Mouse (Mus musculus) forebrain, embryonic 16.5 days (tissue): ENCODE results near the gene Hfe2. TPM values are rescaled to one million over a fixed set of nuclear protein-coding genes. Genes with fewer than 3 reads are reported as not detected.
"Not testable (repeated sequence)": the region's sequence is repeated elsewhere in the genome, so short reads cannot be mapped to it uniquely, and the experiment has no call there.

Experiments
- ATAC-seq: fragments of 200-750 bp; cut with Nextera tagmentation; 2 replicates; pipeline ENCODE4 v1.8.0; 2017; ENCODE audit warnings: mild to moderate bottlenecking, moderate library complexity
- H3K27ac ChIP-seq: fragments of 300-500 bp; sonication (generic); 2 replicates; pipeline ENCODE4 v1.5.1; 2014; ENCODE audit warnings: low read length, control low read depth
- H3K27me3 ChIP-seq: fragments of 300-500 bp; sonication (generic); replicated peaks from 2 replicates; pipeline ENCODE4 v1.6.1; 2014; ENCODE audit warnings: low read length; ENCODE audit not compliant: control insufficient read depth, insufficient read depth
- H3K36me3 ChIP-seq: fragments of 300-500 bp; sonication (generic); 2 replicates; pipeline ENCODE4 v1.6.1; 2014; ENCODE audit not compliant: control insufficient read depth, insufficient read depth
- H3K4me1 ChIP-seq: fragments of 300-500 bp; sonication (generic); replicated peaks from 2 replicates; pipeline ENCODE4 v1.6.1; 2014; ENCODE audit warnings: low read length; ENCODE audit not compliant: control insufficient read depth, insufficient read depth
- H3K4me2 ChIP-seq: fragments of 300-500 bp; sonication (generic); 2 replicates; pipeline ENCODE4 v1.6.1; 2014; ENCODE audit warnings: mild to moderate bottlenecking, low read length, control low read depth
- H3K4me3 ChIP-seq: fragments of 300-500 bp; sonication (generic); replicated peaks from 2 replicates; pipeline ENCODE4 v1.5.1; 2014; ENCODE audit warnings: mild to moderate bottlenecking, low read length, control low read depth
- H3K9ac ChIP-seq: fragments of 300-500 bp; sonication (generic); replicated peaks from 2 replicates; pipeline ENCODE4 v1.6.1; 2014; ENCODE audit warnings: low read depth, low read length, control low read depth
- H3K9me3 ChIP-seq: fragments of 300-500 bp; sonication (generic); 2 replicates; pipeline ENCODE4 v1.6.1; 2016; ENCODE audit warnings: low read length; ENCODE audit not compliant: control insufficient read depth
- WGBS: fragments of 180-500 bp; shearing (Covaris S2); extraction: QIAGEN DNeasy Blood & Tissue Kit; methylation state at CpG from one replicate; pipeline ENCODE4 v1.1.7; 2014; 5-methylcytosine and 5-hydroxymethylcytosine counted together
- polyA plus RNA-seq: library from polyadenylated mRNA; unstranded; fragments of >200 nt; fragmentation: Nextera tagmentation; extraction: Ambion mirVana; gene quantifications from 2 replicates; pipeline ENCODE4 v1.2.1, GENCODE M21; 2015

Gene Hfe2
- polyA plus RNA-seq, result 0.66 and 1.1 TPM in 2 replicates

GRCm38 (mm10) chr3:96524914-96525313 is at the start of gene Hfe2:
Gene Hfe2, plus strand, starts transcription at chr3:96525172.
- Histone ChIP-seq H3K4me3 (no peak within 1 kb of the TSS), H3K4me2 (no peak within 1 kb of the TSS), H3K27ac (no peak within 1 kb of the TSS), H3K9me3 (no peaks in the 10 kb centered on the region), H3K27me3 (peaks cover 16% of the 10 kb centered on the region), H3K4me1 (peaks cover 8% of the 10 kb centered on the region), H3K36me3 (no peaks in the 10 kb centered on the region), H3K9ac (no peak within 1 kb of the TSS)
- 85% methylated on average over 4 of the region's 4 CpGs for whole genome bisulfite sequencing
- ATAC-seq, result no peak

DNA sequence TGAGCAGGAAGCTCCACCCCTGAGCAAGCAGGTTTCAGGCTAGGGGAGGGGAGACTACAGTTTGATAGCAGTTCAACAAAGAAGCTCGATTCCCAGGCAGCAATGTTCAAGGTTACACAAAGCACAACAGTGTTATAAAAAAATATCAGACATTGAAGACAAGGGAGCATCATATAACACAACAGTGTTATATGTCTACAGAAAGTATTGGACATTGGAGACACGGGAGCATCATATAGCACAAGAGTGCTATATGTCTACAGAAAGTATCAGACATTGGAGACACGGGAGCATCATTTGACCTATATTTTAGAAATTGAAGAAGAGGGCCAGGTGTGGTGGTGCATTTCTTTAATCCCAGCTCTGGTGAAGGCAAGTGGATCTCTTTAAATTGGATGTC is 47.9 kb upstream of the Hfe2 start:
- Histone ChIP-seq H3K4me2 (no peak overlapping the region), H3K4me1 (peaks cover 7% of the 10 kb centered on the region), H3K9ac (no peak overlapping the region), H3K27ac (no peak overlapping the region), H3K27me3 (peaks cover 42% of the 10 kb centered on the region), H3K36me3 (no peaks in the 10 kb centered on the region), H3K9me3 (no peaks in the 10 kb centered on the region), H3K4me3 (no peak overlapping the region)
- no peak for ATAC-seq
- 53% methylated on average over 3 of the region's 3 CpGs for WGBS

- Histone ChIP-seq H3K9me3 (no peaks in the 10 kb centered on the region), H3K9ac (no peak overlapping the region), H3K27ac (no peak overlapping the region), H3K4me2 (no peak overlapping the region), H3K4me1 (peaks cover 7% of the 10 kb centered on the region), H3K27me3 (peaks cover 38% of the 10 kb centered on the region), H3K36me3 (no peaks in the 10 kb centered on the region), H3K4me3 (no peak overlapping the region)
- WGBS, result 66% methylated on average over 6 of the region's 6 CpGs
- ATAC-seq, result no peak
Observed at GRCm38 (mm10) chr3:96477558-96477957, 47.4 kb upstream of the Hfe2 start.

DNA sequence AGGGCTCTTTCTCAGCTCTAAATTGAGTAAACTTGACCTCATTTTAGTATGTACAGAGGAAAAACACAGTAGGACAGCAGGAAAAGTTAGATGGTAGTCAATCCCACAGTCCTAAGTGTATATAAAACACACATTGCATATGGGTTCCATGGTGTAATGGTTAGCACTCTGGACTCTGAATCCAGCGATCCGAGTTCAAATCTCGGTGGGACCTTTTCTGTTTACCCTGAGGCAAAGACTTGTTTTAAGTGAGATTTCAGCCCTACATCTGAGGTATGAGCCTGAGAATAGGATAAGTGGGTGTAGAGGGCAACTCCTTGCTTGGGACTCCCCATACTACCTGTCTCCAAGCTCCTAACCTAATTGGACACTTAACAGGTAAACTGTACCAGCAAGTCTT is 45.7 kb upstream of the Hfe2 start:
- peaks cover 24% of the 10 kb centered on the region for H3K27me3 ChIP-seq
- 32% methylated on average over 3 of the region's 3 CpGs for WGBS
- H3K27ac ChIP-seq, result no peak overlapping the region
- H3K9ac ChIP-seq, result no peak overlapping the region
- H3K4me2 ChIP-seq, result no peak overlapping the region
- no peak for ATAC-seq
- no peak overlapping the region for H3K4me3 ChIP-seq
- H3K36me3 ChIP-seq, result no peaks in the 10 kb centered on the region
- H3K9me3 ChIP-seq, result no peaks in the 10 kb centered on the region
- peaks cover 7% of the 10 kb centered on the region for H3K4me1 ChIP-seq

DNA sequence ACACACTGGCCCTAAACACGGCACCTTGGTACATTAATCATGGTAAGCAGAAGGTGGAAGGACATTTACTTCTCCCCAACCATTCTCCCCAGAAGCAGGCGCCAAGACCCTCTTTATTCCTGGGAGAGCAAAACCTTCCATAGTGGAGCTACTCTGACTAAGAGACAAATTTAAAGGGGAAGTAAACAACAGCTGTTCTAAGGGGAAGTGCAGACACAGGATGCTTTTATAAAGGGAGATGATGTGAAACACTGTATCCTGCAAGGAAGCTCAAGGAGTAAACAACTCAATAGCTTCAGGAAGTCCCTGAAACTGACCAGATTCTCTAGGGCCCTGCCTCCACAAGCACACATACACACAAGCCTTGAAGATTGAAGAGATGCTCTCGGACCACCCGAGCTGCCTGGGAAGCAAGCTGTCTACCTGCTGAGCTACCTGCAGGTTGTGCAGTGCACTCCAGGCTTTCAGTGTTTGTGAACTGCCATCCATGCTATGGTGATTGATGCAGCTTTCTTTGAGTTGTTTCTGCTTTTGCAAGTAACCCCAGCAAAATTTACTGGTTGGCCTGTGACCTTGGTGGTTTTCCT is 44.2 kb upstream of the Hfe2 start:
- Histone ChIP-seq H3K4me3 (no peak overlapping the region), H3K4me2 (no peak overlapping the region), H3K9ac (no peak overlapping the region), H3K4me1 (no peaks in the 10 kb centered on the region), H3K9me3 (no peaks in the 10 kb centered on the region), H3K27me3 (peaks cover 17% of the 10 kb centered on the region), H3K36me3 (no peaks in the 10 kb centered on the region), H3K27ac (no peak overlapping the region)
- no peak for ATAC-seq
- 85% methylated on average over 4 of the region's 4 CpGs for WGBS

DNA sequence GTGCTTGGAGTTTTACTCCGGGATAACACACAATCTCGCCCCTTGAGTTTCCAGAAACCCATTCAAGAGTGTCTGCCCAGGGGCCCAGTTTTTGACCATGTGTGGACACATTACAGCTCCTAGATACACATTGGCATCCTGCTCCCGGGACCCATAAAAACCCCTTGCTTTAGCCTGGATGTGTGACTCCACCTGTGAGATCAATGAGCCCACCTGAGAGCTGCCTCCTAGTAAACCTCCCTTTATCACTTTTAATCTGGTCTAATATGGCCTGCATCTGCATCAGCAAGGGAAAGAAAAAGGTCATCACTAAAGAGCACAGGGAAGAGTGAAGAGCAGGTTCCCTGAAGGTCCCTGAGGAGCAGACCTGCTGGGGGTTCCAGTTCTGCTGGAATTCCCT is 43.1 kb upstream of the Hfe2 start:
- H3K27ac ChIP-seq, result no peak overlapping the region
- H3K9me3 ChIP-seq, result no peaks in the 10 kb centered on the region
- no peak overlapping the region for H3K9ac ChIP-seq
- H3K4me2 ChIP-seq, result no peak overlapping the region
- ATAC-seq, result no peak
- no peak overlapping the region for H3K4me3 ChIP-seq
- no peaks in the 10 kb centered on the region for H3K36me3 ChIP-seq
- no peaks in the 10 kb centered on the region for H3K4me1 ChIP-seq
- 84% methylated on average over 3 of the region's 3 CpGs for WGBS
- peaks cover 10% of the 10 kb centered on the region for H3K27me3 ChIP-seq

GRCm38 (mm10) chr3:96482451-96482850 is 42.5 kb upstream of the Hfe2 start:
- Histone ChIP-seq H3K4me3 (no peak overlapping the region), H3K4me2 (no peak overlapping the region), H3K27ac (no peak overlapping the region), H3K36me3 (no peaks in the 10 kb centered on the region), H3K27me3 (peaks cover 4% of the 10 kb centered on the region), H3K4me1 (peaks cover 3% of the 10 kb centered on the region; the same call in 1 of the 2 replicates), H3K9ac (no peak overlapping the region), H3K9me3 (no peaks in the 10 kb centered on the region)
- ATAC-seq, result no peak
- WGBS, result 89% methylated on average over 13 of the region's 13 CpGs

GRCm38 (mm10) chr3:96483044-96483443 is 41.9 kb upstream of the Hfe2 start:
- WGBS, result 49% methylated on average over 7 of the region's 7 CpGs
- H3K27me3 ChIP-seq, H3K9ac ChIP-seq, H3K36me3 ChIP-seq, H3K9me3 ChIP-seq, H3K4me1 ChIP-seq, H3K4me2 ChIP-seq, H3K4me3 ChIP-seq, H3K27ac ChIP-seq, ATAC-seq: not testable (repeated sequence)

DNA sequence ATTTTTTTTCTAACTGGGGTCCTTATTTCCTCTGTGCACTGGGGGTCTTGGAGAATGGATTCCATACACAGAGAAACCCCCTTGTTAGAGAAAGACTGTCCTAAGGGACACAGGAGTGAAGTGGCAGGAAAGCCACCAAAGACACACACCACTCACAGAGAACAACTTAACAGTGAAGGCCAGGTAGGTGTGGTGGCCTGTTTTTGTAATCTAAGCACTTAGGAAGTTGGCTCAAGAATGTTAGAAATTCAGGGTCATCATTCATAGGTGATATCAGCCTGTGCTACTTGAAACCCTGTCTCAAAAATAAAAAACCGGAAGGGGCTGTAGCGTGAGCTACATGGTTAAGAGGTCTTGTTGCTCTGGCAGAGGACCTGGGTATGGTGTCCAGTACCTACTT is 41.0 kb upstream of the Hfe2 start:
- no peak overlapping the region for H3K27ac ChIP-seq
- 95% methylated on average over 2 of the region's 2 CpGs for WGBS

GRCm38 (mm10) chr3:96484921-96485320 is 40.1 kb upstream of the Hfe2 start:
- Histone ChIP-seq H3K9ac (no peak overlapping the region), H3K27ac (no peak overlapping the region), H3K4me1 (peaks cover 6% of the 10 kb centered on the region; the same call in 1 of the 2 replicates), H3K9me3 (no peaks in the 10 kb centered on the region), H3K27me3 (no peaks in the 10 kb centered on the region; the same call in 1 of the 2 replicates), H3K36me3 (no peaks in the 10 kb centered on the region), H3K4me2 (no peak overlapping the region), H3K4me3 (no peak overlapping the region)
- ATAC-seq, result no peak
- WGBS, result 78% methylated on average over 4 of the region's 4 CpGs

More for the DNA sequence above, 41.0 kb upstream of the Hfe2 start:
- Histone ChIP-seq H3K4me1 (peaks cover 6% of the 10 kb centered on the region; the same call in 1 of the 2 replicates), H3K9ac (no peak overlapping the region), H3K36me3 (no peaks in the 10 kb centered on the region), H3K4me2 (no peak overlapping the region), H3K4me3 (no peak overlapping the region), H3K9me3 (no peaks in the 10 kb centered on the region), H3K27me3 (no peaks in the 10 kb centered on the region; the same call in 1 of the 2 replicates)
- no peak for ATAC-seq
